Mouse (Mus musculus) brown adipose tissue, adult 24 weeks (tissue): ENCODE results near the gene Gda. TPM values are rescaled to one million over a fixed set of nuclear protein-coding genes. Genes with fewer than 3 reads are reported as not detected.

Experiments
- H3K27ac ChIP-seq: fragments of 200-500 bp; replicated peaks from 2 replicates; pipeline ENCODE4 v1.5.1; 2012; ENCODE audit warnings: low read depth, mild to moderate bottlenecking, low read length
- H3K4me1 ChIP-seq: fragments of 200-500 bp; 2 replicates; pipeline ENCODE4 v1.6.1; 2012; ENCODE audit warnings: low read length, mixed read lengths; ENCODE audit not compliant: control insufficient read depth, insufficient read depth, insufficient read length
- H3K4me3 ChIP-seq: fragments of 200-500 bp; 2 replicates; pipeline ENCODE4 v1.5.1; 2012; ENCODE audit warnings: low read depth, mild to moderate bottlenecking, low read length, moderate library complexity; ENCODE audit not compliant: insufficient read depth
- polyA plus RNA-seq: library from polyadenylated mRNA; stranded (reverse); fragments of >200 nt; gene quantifications from 2 replicates; pipeline ENCODE4 v1.2.4, GENCODE M21; 2012; ENCODE audit not compliant: missing spikeins, insufficient read depth, insufficient read length

Gene Gda
- 9.3 and 10.5 TPM in 2 replicates for polyA plus RNA-seq

GRCm38 (mm10) chr19:21473345-21473744, at the start of gene Gda:
Gene Gda (minus strand): TSS chr19:21473445.
- Histone ChIP-seq H3K4me1 (no peaks in the 10 kb centered on the region; the same call in 1 of the 2 replicates), H3K4me3 (peak within 1 kb of the TSS; percentile 90), H3K27ac (peak within 1 kb of the TSS; percentile 83)

- no peaks in the 10 kb centered on the region for H3K4me1 ChIP-seq
- no peak overlapping the region for H3K4me3 ChIP-seq
- no peak overlapping the region for H3K27ac ChIP-seq
Observed at GRCm38 (mm10) chr19:21520280-21520679, 47.0 kb upstream of the Gda start.

- Histone ChIP-seq H3K4me1 (no peaks in the 10 kb centered on the region), H3K27ac (no peak overlapping the region), H3K4me3 (no peak overlapping the region)
Observed at GRCm38 (mm10) chr19:21510116-21510515, 36.9 kb upstream of the Gda start.

- Histone ChIP-seq H3K4me3 (no peak overlapping the region), H3K27ac (no peak overlapping the region), H3K4me1 (no peaks in the 10 kb centered on the region; the same call in 1 of the 2 replicates)
Observed at GRCm38 (mm10) chr19:21507561-21508232, 34.5 kb upstream of the Gda start.

DNA sequence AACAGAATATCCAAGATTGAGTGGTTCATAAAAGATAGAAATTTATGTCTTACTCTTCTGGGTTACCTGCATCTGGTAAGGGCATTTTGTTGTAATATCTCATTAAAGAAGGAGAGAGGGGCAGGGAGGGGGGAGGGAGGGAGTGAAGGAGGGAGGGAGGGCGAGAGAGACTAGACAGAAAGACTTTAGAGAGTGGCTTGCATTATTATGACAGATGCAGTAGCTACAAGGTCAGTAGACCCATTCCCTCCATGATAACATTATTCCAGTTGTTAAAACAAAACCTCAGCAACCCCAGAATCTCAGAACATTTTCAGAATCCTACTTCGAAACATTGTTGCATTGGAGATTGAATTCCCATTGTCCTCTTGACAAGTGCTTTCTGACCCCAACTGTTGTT, 33.9 kb upstream of the Gda start:
- Histone ChIP-seq H3K27ac (no peak overlapping the region), H3K4me3 (no peak overlapping the region), H3K4me1 (no peaks in the 10 kb centered on the region; the same call in 1 of the 2 replicates)

GRCm38 (mm10) chr19:21504716-21505115, 31.5 kb upstream of the Gda start:
- no peak overlapping the region for H3K27ac ChIP-seq
- no peaks in the 10 kb centered on the region; the same call in 1 of the 2 replicates for H3K4me1 ChIP-seq
- H3K4me3 ChIP-seq, result no peak overlapping the region

DNA sequence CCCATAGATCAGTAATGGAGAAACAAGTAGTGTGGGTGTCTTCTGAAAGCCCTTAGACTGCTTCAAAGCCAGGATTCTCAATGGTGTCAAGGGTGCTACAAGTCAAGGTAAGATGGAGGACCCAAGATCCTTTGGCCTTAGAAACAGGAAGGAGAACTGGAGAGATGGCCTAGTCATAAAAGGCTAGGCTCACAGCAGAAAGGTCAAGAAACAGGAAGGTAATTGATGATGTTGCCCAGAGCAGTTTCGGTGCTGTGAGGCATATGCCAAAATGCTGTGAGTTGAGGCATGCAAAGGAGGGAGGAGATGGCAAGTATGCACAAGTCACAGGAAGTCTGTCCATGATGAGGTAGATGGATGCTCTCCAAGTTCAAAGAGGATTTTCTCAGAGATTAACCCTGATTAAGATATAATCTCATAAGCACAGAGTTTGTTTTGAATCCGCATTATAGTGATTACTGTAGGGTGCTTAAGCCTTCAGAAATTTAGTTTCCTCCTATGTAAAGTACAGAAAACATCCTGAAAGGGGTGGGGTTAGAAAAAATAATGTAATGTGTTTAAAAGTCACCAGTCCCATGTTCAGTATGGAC, 26.2 kb upstream of the Gda start:
- H3K4me3 ChIP-seq, result no peak overlapping the region
- H3K4me1 ChIP-seq, result no peaks in the 10 kb centered on the region; the same call in 1 of the 2 replicates
- no peak overlapping the region for H3K27ac ChIP-seq

DNA sequence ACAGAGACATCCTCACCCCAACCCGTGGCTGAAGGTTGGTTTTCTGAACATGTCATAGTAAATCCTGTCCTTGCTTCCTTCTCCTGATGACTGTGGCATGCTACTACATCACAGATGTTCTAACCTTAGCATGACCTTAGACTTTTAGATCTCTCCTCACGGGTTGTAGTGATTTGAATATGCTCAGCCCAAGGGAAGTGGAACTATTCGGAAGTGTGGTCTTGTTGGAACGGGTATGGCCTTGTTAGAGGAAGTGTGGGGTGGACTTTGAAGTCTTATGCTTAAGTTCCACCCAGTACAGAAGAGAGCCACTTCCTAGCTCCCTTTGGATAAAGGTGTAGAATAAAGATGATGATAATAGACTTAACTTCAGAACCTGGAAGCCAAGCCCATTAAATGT, 22.6 kb upstream of the Gda start:
- Histone ChIP-seq H3K4me3 (no peak overlapping the region), H3K27ac (no peak overlapping the region), H3K4me1 (no peaks in the 10 kb centered on the region)

GRCm38 (mm10) chr19:21493807-21494521, 20.7 kb upstream of the Gda start:
- no peaks in the 10 kb centered on the region for H3K4me1 ChIP-seq
- H3K27ac ChIP-seq, result no peak overlapping the region
- H3K4me3 ChIP-seq, result no peak overlapping the region

GRCm38 (mm10) chr19:21491391-21491790, 18.1 kb upstream of the Gda start:
- no peak overlapping the region for H3K27ac ChIP-seq
- no peaks in the 10 kb centered on the region for H3K4me1 ChIP-seq
- no peak overlapping the region for H3K4me3 ChIP-seq

GRCm38 (mm10) chr19:21487124-21487944, 14.1 kb upstream of the Gda start:
- no peak overlapping the region for H3K4me3 ChIP-seq
- no peak overlapping the region for H3K27ac ChIP-seq
- no peaks in the 10 kb centered on the region for H3K4me1 ChIP-seq

GRCm38 (mm10) chr19:21482096-21482495, 8.9 kb upstream of the Gda start:
- no peaks in the 10 kb centered on the region for H3K4me1 ChIP-seq
- no peak overlapping the region for H3K4me3 ChIP-seq
- H3K27ac ChIP-seq, result no peak overlapping the region

DNA sequence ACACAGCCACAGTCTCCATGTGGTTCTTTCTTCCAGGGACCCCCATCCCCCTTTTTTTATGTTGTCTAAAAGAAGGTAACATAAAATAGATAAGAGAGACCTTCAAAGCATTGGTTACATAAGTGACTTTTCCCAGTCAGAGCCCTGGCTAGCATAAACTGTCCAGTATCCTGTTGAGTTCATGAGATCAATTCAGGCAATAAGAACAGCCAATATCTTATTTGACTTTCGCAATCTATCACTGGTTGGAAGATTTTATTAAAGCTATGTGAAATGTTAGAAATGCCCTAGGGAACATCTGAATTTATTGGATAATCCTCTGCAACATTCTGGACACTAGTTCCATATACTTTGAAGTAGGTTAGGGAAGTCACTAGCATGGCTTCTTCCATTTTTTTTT, 7.8 kb upstream of the Gda start:
- H3K4me1 ChIP-seq, result no peaks in the 10 kb centered on the region
- H3K4me3 ChIP-seq, result no peak overlapping the region
- H3K27ac ChIP-seq, result no peak overlapping the region

- Histone ChIP-seq H3K4me1 (no peaks in the 10 kb centered on the region), H3K27ac (no peak overlapping the region), H3K4me3 (no peak overlapping the region)
Observed at GRCm38 (mm10) chr19:21480053-21480419, 6.8 kb upstream of the Gda start.
